Mouse (Mus musculus) hindbrain, embryonic 14.5 days (tissue): ENCODE data around the gene Fgfr2. TPM values are rescaled to one million over a fixed set of nuclear protein-coding genes. Genes with fewer than 3 reads are reported as not detected.

ENCODE experiments used
- ATAC-seq: fragments of 200-750 bp; cut with Nextera tagmentation; 2 replicates; pipeline ENCODE4 v1.8.0; 2017; ENCODE audit warnings: moderate number of reproducible peaks, mild to moderate bottlenecking, moderate TSS enrichment, moderate library complexity; ENCODE audit not compliant: low FRiP score
- DNase-seq: peaks from one replicate; pipeline ENCODE4 v3.0.0-alpha.2; 2015; ENCODE audit warnings: low spot score
- H3K27ac ChIP-seq: fragments of 300-500 bp; sonication (generic); 2 replicates; pipeline ENCODE4 v1.5.1; 2014; ENCODE audit warnings: mild to moderate bottlenecking, moderate library complexity
- H3K27me3 ChIP-seq: fragments of 300-500 bp; sonication (generic); 2 replicates; pipeline ENCODE4 v1.6.1; 2014; ENCODE audit warnings: mild to moderate bottlenecking, low read length, mixed read lengths; ENCODE audit not compliant: control insufficient read depth, insufficient read depth
- H3K36me3 ChIP-seq: fragments of 300-500 bp; sonication (generic); replicated peaks from 2 replicates; pipeline ENCODE4 v1.6.1; 2014; ENCODE audit not compliant: control insufficient read depth, insufficient read depth
- H3K4me1 ChIP-seq: fragments of 300-500 bp; sonication (generic); replicated peaks from 2 replicates; pipeline ENCODE4 v1.6.1; 2014; ENCODE audit warnings: antibody characterized with exemption, low read length, mixed read lengths; ENCODE audit not compliant: control insufficient read depth, insufficient read depth
- H3K4me2 ChIP-seq: fragments of 300-500 bp; sonication (generic); replicated peaks from 2 replicates; pipeline ENCODE4 v1.6.1; 2014; ENCODE audit warnings: mild to moderate bottlenecking, moderate library complexity
- H3K4me3 ChIP-seq: fragments of 300-500 bp; sonication (generic); replicated peaks from 2 replicates; pipeline ENCODE4 v1.5.1; 2014; ENCODE audit warnings: mild to moderate bottlenecking, low read length
- H3K9ac ChIP-seq: fragments of 300-500 bp; sonication (generic); 2 replicates; pipeline ENCODE4 v1.6.1; 2014
- H3K9me3 ChIP-seq: fragments of 300-500 bp; sonication (generic); 2 replicates; pipeline ENCODE4 v1.6.1; 2016; ENCODE audit warnings: low read length; ENCODE audit not compliant: control insufficient read depth
- WGBS: fragments of 180-500 bp; shearing (Covaris S2); extraction: QIAGEN DNeasy Blood & Tissue Kit; methylation state at CpG from one replicate; pipeline ENCODE4 v1.1.7; 2014; 5-methylcytosine and 5-hydroxymethylcytosine counted together
- polyA plus RNA-seq: library from polyadenylated mRNA; unstranded; fragments of >200 nt; fragmentation: Nextera tagmentation; extraction: Ambion mirVana; gene quantifications from 2 replicates; pipeline ENCODE4 v1.2.1, GENCODE M21; 2014

The Fgfr2 gene
- polyA plus RNA-seq, 1 experiment from 2014 or later: 43.5 TPM

- Histone ChIP-seq H3K4me2 (no peak overlapping the region), H3K4me3 (no peak overlapping the region), H3K4me1 (no peaks in the 10 kb centered on the region), H3K9ac (no peak overlapping the region), H3K9me3 (no peaks in the 10 kb centered on the region), H3K36me3 (peaks cover 37% of the 10 kb centered on the region), H3K27ac (no peak overlapping the region), H3K27me3 (no peaks in the 10 kb centered on the region)
- DNase-seq (no peak), ATAC-seq (no peak)
- 90% methylated on average over 4 of the region's 4 CpGs for WGBS
These were observed 886.0 kb downstream of the Fgfr2 start for GRCm38 (mm10) chr7:132237191-132237590.

- Histone ChIP-seq H3K4me2 (no peak overlapping the region), H3K27ac (no peak overlapping the region), H3K4me1 (no peaks in the 10 kb centered on the region), H3K9me3 (no peaks in the 10 kb centered on the region), H3K4me3 (no peak overlapping the region), H3K36me3 (peaks cover 37% of the 10 kb centered on the region), H3K9ac (no peak overlapping the region), H3K27me3 (no peaks in the 10 kb centered on the region)
- no peak for ATAC-seq
- 76% methylated on average over 8 of the region's 8 CpGs for WGBS
- no peak for DNase-seq
These were observed 886.4 kb downstream of the Fgfr2 start for GRCm38 (mm10) chr7:132236789-132237188.

DNA sequence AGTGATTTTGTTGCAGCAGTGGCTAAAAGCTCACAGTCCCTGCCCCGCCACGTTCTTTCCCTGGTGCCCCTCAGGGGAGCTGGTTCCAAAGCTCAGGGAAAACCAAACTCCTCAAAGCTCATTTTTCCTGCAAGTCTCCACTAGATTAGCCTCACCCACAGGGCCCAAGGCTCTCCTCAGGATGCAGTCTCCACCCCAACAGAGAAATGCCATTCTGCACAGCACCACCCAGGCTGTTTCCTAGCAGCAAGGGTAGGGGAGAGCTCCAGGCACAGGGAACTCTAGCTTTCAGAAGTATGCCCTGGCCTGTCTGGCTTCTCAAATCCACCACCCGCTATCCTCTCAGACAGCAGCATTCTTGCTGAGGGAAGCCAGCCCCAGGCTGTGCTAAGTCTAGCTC lies 888.9 kb downstream of the Fgfr2 start:
- DNase-seq (no peak), ATAC-seq (no peak)
- Histone ChIP-seq H3K4me2 (no peak overlapping the region), H3K9ac (no peak overlapping the region), H3K9me3 (no peaks in the 10 kb centered on the region), H3K27ac (no peak overlapping the region), H3K27me3 (no peaks in the 10 kb centered on the region), H3K36me3 (peaks cover 25% of the 10 kb centered on the region), H3K4me1 (no peaks in the 10 kb centered on the region), H3K4me3 (no peak overlapping the region)
- 45% methylated on average over 3 of the region's 3 CpGs for WGBS

DNA sequence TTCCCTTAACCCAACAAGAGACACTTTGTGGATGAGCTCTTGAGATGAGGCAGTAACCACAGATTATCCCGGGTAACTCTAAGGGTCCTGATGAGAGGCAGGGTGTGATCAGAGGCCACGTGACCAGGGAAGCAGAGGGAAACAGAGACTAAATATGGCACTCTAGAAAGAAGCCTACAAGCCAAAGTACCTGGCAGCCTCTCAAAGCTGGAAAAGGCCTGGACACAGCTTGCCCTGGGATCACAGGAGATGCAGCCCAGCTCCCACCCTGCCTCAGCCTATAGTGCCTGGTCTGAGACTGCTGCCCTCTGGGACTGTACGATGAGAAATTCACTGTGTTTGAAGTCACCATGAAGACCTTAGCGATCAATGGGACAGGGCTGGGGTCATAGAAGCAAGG lies 889.4 kb downstream of the Fgfr2 start:
- 79% methylated on average over 4 of the region's 4 CpGs for WGBS
- DNase-seq (no peak), ATAC-seq (no peak)
- H3K9ac ChIP-seq: no peak overlapping the region
- H3K9me3 ChIP-seq: no peaks in the 10 kb centered on the region
- H3K36me3 ChIP-seq: peaks cover 25% of the 10 kb centered on the region
- H3K4me1 ChIP-seq: no peaks in the 10 kb centered on the region
- H3K27me3 ChIP-seq: no peaks in the 10 kb centered on the region
- no peak overlapping the region for H3K27ac ChIP-seq
- H3K4me3 ChIP-seq: no peak overlapping the region
- no peak overlapping the region for H3K4me2 ChIP-seq

GRCm38 (mm10) chr7:132232937-132233336 lies 890.2 kb downstream of the Fgfr2 start:
- 18% methylated on average over 2 of the region's 2 CpGs for WGBS
- no peaks in the 10 kb centered on the region for H3K4me1 ChIP-seq
- ATAC-seq: no peak

GRCm38 (mm10) chr7:132231476-132231875 lies 891.7 kb downstream of the Fgfr2 start:
- Histone ChIP-seq H3K9ac (no peak overlapping the region), H3K4me3 (no peak overlapping the region), H3K9me3 (no peaks in the 10 kb centered on the region), H3K27me3 (no peaks in the 10 kb centered on the region), H3K27ac (no peak overlapping the region), H3K4me2 (no peak overlapping the region), H3K4me1 (no peaks in the 10 kb centered on the region), H3K36me3 (0 out of 2 replicates have a peak, but pooled peaks cover 6% of the 10 kb centered on the region)
- WGBS: 97% methylated on average over 3 of the region's 3 CpGs
- DNase-seq: no peak
- ATAC-seq: no peak

More at GRCm38 (mm10) chr7:132232937-132233336, 890.2 kb downstream of the Fgfr2 start:
- H3K4me2 ChIP-seq: no peak overlapping the region
- no peak overlapping the region for H3K4me3 ChIP-seq
- DNase-seq: no peak
- H3K27ac ChIP-seq: no peak overlapping the region
- H3K9me3 ChIP-seq: no peaks in the 10 kb centered on the region
- H3K9ac ChIP-seq: no peak overlapping the region
- H3K27me3 ChIP-seq: no peaks in the 10 kb centered on the region
- H3K36me3 ChIP-seq: peaks cover 20% of the 10 kb centered on the region

GRCm38 (mm10) chr7:132230961-132231360 lies 892.2 kb downstream of the Fgfr2 start:
- whole genome bisulfite sequencing: 73% methylated on average over 3 of the region's 3 CpGs
- 0 out of 2 replicates have a peak, but pooled peaks cover 6% of the 10 kb centered on the region for H3K36me3 ChIP-seq
- no peaks in the 10 kb centered on the region for H3K4me1 ChIP-seq
- no peak overlapping the region for H3K4me2 ChIP-seq
- H3K9me3 ChIP-seq: no peaks in the 10 kb centered on the region
- no peaks in the 10 kb centered on the region for H3K27me3 ChIP-seq
- H3K27ac ChIP-seq: no peak overlapping the region
- H3K4me3 ChIP-seq: no peak overlapping the region
- ATAC-seq: no peak
- H3K9ac ChIP-seq: no peak overlapping the region
- DNase-seq: no peak

DNA sequence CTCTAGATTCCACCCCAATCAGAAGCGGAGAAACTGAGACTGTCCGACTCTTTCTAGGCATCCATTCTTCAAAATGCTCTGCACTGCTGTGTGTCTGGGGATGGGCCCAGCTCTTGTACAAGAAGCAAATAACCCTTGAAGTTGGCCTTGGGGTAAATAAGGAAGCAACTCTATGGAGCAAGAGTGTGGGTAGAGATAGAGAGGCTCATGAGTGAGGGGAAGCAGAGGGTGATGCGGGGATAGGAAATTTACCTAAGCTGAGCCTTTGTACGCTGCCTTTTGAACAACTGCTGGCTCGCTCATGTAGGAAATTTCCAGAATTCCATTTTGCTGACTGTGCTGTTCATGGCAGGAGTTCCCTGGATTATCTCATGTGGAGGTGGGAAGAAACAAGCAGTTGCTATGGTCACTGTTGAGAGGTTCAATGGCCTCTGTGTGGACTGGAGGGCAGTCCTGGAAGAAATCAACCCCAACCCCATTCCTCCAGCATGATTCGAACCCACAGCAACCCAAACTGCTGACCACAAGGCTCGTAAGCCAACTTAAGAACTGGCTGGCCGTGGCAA lies 896.0 kb downstream of the Fgfr2 start:
- WGBS: 81% methylated on average over 8 of the region's 8 CpGs

DNA sequence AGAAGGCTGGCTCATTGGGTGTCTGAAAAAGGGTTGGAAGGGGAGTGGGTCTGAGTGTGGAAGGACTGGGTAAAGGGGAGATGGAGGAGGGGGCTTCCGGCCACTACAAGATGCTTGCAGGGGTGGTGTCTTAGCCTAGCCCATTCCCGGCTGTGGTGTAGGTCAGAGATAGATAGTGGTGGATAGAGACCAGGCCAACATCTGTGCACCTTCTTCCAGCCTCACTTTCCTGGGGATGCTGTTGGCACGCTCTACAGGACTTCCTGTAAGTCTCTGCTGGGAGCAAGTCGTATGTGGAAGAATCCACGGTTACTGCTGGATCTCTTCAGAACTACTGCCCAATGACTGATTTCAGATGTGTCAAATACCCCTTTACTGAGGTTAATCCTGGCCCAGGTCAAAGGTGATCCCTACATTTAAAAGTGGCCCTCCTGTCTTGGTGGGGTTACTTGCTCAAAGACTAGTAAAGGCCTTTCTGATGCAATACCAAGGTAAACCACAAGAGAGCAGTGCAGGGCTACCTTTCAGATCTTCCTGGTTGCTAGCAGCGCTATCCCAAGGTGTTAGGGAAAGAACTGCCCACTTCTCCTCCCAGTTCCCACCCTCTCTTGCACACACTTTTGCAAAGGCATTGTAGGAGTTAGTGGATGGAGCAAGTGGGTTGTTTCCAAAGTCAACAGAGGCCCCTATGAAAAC lies 896.6 kb downstream of the Fgfr2 start:
- DNase-seq (peak; percentile 98), ATAC-seq (peak; percentile 48; the same call in 1 of the 2 replicates)
- Histone ChIP-seq H3K9ac (no peak overlapping the region), H3K4me2 (no peak overlapping the region), H3K27ac (no peak overlapping the region), H3K36me3 (no peaks in the 10 kb centered on the region), H3K9me3 (no peaks in the 10 kb centered on the region), H3K4me1 (no peaks in the 10 kb centered on the region; the same call in 1 of the 2 replicates), H3K27me3 (no peaks in the 10 kb centered on the region), H3K4me3 (no peak overlapping the region)
- WGBS: 72% methylated on average over 6 of the region's 6 CpGs

More for the DNA sequence above, 896.0 kb downstream of the Fgfr2 start:
- Histone ChIP-seq H3K9me3 (no peaks in the 10 kb centered on the region), H3K4me3 (no peak overlapping the region), H3K4me2 (no peak overlapping the region), H3K4me1 (no peaks in the 10 kb centered on the region; the same call in 1 of the 2 replicates), H3K9ac (no peak overlapping the region), H3K27ac (no peak overlapping the region), H3K27me3 (no peaks in the 10 kb centered on the region), H3K36me3 (no peaks in the 10 kb centered on the region)
- no peak for DNase-seq
- no peak for ATAC-seq
